Mouse (Mus musculus) stomach, embryonic 14.5 days (tissue): ENCODE data around the gene Prtg. TPM values are rescaled to one million over a fixed set of nuclear protein-coding genes. Genes with fewer than 3 reads are reported as not detected.
A peak's percentile ranks its signal among the peaks of the same experiment; 100 is the strongest.

ENCODE experiments used
- ATAC-seq: fragments of 200-750 bp; cut with Nextera tagmentation; 2 replicates; pipeline ENCODE4 v1.8.0; 2017; ENCODE audit warnings: low read depth, moderate TSS enrichment; ENCODE audit not compliant: insufficient number of reproducible peaks, insufficient read depth, low FRiP score
- H3K27ac ChIP-seq: fragments of 300-500 bp; sonication (generic); 2 replicates; pipeline ENCODE4 v1.5.1; 2014; ENCODE audit warnings: mild to moderate bottlenecking, low read length, moderate library complexity, mixed read lengths
- H3K27me3 ChIP-seq: fragments of 300-500 bp; sonication (generic); 2 replicates; pipeline ENCODE4 v1.6.1; 2014; ENCODE audit warnings: low read length, control low read depth, mixed read lengths; ENCODE audit not compliant: control insufficient read depth, insufficient read depth
- H3K36me3 ChIP-seq: fragments of 300-500 bp; sonication (generic); 2 replicates; pipeline ENCODE4 v1.6.1; 2014; ENCODE audit warnings: mild to moderate bottlenecking, control low read depth, low read length, moderate library complexity, mixed read lengths; ENCODE audit not compliant: control insufficient read depth, insufficient read depth
- H3K4me1 ChIP-seq: fragments of 300-500 bp; sonication (generic); 2 replicates; pipeline ENCODE4 v1.6.1; 2014; ENCODE audit warnings: low read length, control low read depth, mixed read lengths; ENCODE audit not compliant: control insufficient read depth, insufficient read depth
- H3K4me2 ChIP-seq: fragments of 300-500 bp; sonication (generic); replicated peaks from 2 replicates; pipeline ENCODE4 v1.6.1; 2014; ENCODE audit warnings: low read depth, low read length, control low read depth
- H3K4me3 ChIP-seq: fragments of 300-500 bp; sonication (generic); 2 replicates; pipeline ENCODE4 v1.5.1; 2014; ENCODE audit warnings: low read depth, low read length, control low read depth
- H3K9ac ChIP-seq: fragments of 300-500 bp; sonication (generic); replicated peaks from 2 replicates; pipeline ENCODE4 v1.6.1; 2014; ENCODE audit warnings: low read depth, mild to moderate bottlenecking, control low read depth, low read length, moderate library complexity, mixed read lengths
- H3K9me3 ChIP-seq: fragments of 300-500 bp; sonication (generic); 2 replicates; pipeline ENCODE4 v1.6.1; 2016; ENCODE audit warnings: low read depth, low read length, control low read depth; ENCODE audit not compliant: control insufficient read depth
- WGBS: fragments of 180-500 bp; shearing (Covaris S2); extraction: QIAGEN DNeasy Blood & Tissue Kit; methylation state at CpG from one replicate; pipeline ENCODE4 v1.1.7; 2014; 5-methylcytosine and 5-hydroxymethylcytosine counted together
- polyA plus RNA-seq: library from polyadenylated mRNA; unstranded; fragments of >200 nt; fragmentation: Nextera tagmentation; extraction: Ambion mirVana; gene quantifications from 2 replicates; pipeline ENCODE4 v1.2.1, GENCODE M21; 2014

The Prtg gene
- polyA plus RNA-seq, 1 experiment from 2014 or later = 0.68 TPM

DNA sequence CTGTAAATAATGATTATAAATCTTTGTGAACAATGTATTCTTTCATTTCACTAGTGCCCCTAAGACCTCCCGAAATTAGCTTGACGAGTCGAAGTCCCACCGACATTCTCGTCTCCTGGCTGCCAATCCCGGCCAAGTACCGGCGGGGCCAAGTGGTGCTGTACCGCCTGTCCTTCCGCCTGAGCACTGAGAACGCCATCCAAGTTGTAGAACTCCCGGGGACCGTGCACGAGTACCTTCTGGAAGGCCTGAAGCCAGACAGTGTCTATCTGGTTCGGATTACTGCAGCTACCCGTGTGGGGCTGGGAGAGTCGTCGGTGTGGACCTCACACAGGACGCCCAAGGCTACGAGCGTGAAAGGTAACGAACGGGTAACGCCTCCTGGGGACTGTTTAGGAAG lies 50.0 kb downstream of the Prtg start:
- Histone ChIP-seq H3K4me1 (no peaks in the 10 kb centered on the region), H3K4me3 (no peak overlapping the region), H3K27ac (no peak overlapping the region), H3K4me2 (no peak overlapping the region), H3K36me3 (no peaks in the 10 kb centered on the region), H3K27me3 (no peaks in the 10 kb centered on the region), H3K9me3 (no peaks in the 10 kb centered on the region), H3K9ac (no peak overlapping the region)
- ATAC-seq = no peak
- 94% methylated on average over 24 of the region's 24 CpGs for WGBS

GRCm38 (mm10) chr9:72860764-72861163 lies 54.1 kb downstream of the Prtg start:
- Histone ChIP-seq H3K27ac (no peak overlapping the region), H3K9me3 (no peaks in the 10 kb centered on the region), H3K27me3 (no peaks in the 10 kb centered on the region), H3K4me3 (no peak overlapping the region), H3K9ac (no peak overlapping the region), H3K4me1 (no peaks in the 10 kb centered on the region), H3K36me3 (no peaks in the 10 kb centered on the region), H3K4me2 (no peak overlapping the region)
- no peak for ATAC-seq
- 67% methylated on average over 5 of the region's 5 CpGs for WGBS

DNA sequence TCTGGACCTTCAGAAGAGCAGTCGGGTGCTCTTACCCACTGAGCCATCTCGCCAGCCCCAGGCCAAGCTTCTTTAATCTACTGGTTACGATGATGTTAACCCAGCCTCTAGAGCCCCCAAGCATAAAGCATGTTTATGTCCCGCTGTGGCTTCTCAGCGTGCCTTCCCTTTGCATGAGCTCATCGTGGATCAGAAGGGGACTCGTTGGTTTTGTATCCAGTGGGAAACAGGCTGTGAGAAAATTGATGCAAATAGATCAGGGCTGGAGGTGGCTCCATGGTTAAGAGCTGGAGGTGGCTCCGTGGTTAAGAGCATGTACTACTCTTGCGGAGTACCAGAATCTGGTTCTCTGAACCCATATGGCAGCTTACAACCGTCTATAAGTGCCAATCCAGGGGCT lies 54.6 kb downstream of the Prtg start:
- WGBS = 81% methylated on average over 10 of the region's 10 CpGs
- Histone ChIP-seq H3K4me2 (no peak overlapping the region), H3K4me1 (no peaks in the 10 kb centered on the region), H3K27ac (no peak overlapping the region), H3K9me3 (no peaks in the 10 kb centered on the region), H3K27me3 (no peaks in the 10 kb centered on the region), H3K9ac (no peak overlapping the region), H3K36me3 (no peaks in the 10 kb centered on the region), H3K4me3 (no peak overlapping the region)
- ATAC-seq = no peak

- Histone ChIP-seq H3K9ac (no peak overlapping the region), H3K27me3 (no peaks in the 10 kb centered on the region), H3K27ac (no peak overlapping the region), H3K4me2 (no peak overlapping the region), H3K4me1 (no peaks in the 10 kb centered on the region), H3K4me3 (no peak overlapping the region), H3K36me3 (no peaks in the 10 kb centered on the region), H3K9me3 (no peaks in the 10 kb centered on the region)
- ATAC-seq = no peak
- WGBS = 81% methylated on average over 11 of the region's 11 CpGs
Measured at GRCm38 (mm10) chr9:72862186-72862585, 55.5 kb downstream of the Prtg start.

DNA sequence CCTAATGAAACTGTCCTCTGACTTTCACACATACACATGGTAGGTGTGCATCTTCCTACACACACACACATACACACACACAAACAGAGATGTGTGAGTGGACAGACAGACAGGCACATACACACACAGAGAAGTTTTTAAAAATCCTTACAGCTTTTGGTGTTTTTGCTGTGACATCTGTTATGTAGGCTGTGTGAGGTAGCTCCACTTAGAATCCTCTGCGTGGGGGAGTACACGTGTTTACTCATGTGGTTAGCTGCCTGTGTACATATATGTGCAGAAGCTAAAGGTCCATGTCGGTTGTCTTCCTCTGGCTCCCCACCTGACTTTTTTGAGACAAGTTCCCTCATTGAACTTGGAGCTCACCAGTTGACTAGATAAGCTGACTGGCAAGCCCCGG lies 56.3 kb downstream of the Prtg start:
- H3K9me3 ChIP-seq = no peaks in the 10 kb centered on the region
- no peak for ATAC-seq
- 84% methylated on average over 4 of the region's 4 CpGs for WGBS
- no peak overlapping the region for H3K4me2 ChIP-seq
- no peak overlapping the region for H3K9ac ChIP-seq
- no peaks in the 10 kb centered on the region for H3K27me3 ChIP-seq
- no peaks in the 10 kb centered on the region for H3K36me3 ChIP-seq
- H3K4me1 ChIP-seq = no peaks in the 10 kb centered on the region
- no peak overlapping the region for H3K27ac ChIP-seq
- H3K4me3 ChIP-seq = no peak overlapping the region

DNA sequence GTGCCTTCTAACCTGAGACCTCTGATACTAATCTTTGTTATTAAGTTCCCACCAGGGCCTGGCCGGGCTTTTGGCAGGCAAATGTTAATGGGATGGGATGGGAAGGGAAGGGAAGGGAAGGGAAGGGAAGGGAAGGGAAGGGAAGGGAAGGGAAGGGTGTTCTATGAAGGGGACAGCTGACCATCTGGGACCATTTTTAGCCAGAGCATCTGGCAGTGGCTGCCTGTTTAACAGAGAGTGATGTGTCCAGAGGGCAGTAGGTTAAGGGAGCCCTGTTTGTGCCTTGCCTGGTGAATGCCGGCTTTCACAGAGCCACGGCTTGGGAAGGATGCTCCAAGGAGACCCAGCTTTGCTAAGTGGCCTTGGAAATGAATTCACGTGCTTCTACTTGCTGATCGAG lies 57.1 kb downstream of the Prtg start:
- ATAC-seq = no peak
- WGBS = 38% methylated on average over 5 of the region's 5 CpGs
- Histone ChIP-seq H3K9me3 (no peaks in the 10 kb centered on the region), H3K36me3 (no peaks in the 10 kb centered on the region), H3K27ac (no peak overlapping the region), H3K4me2 (no peak overlapping the region), H3K9ac (no peak overlapping the region), H3K27me3 (no peaks in the 10 kb centered on the region), H3K4me1 (no peaks in the 10 kb centered on the region), H3K4me3 (no peak overlapping the region)

DNA sequence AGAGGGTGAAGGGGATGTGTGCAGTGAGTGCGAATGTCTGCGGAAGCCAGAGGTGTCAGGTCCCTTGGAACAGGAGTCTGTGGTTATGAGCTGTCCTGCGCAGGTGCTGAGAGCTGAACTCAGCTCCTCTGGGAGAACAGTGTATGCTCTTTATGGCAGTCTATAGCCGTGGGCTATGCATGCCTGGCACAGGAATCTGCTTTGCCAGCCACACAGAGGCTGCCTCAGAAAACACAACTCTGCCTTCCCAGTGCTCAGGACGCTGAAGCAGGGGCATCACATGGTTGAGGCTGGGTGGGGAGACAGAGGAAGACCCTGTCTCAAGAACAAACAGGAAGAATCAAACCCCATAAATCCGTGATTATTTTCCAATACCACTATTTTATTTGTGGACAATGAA lies 60.8 kb downstream of the Prtg start:
- Histone ChIP-seq H3K9me3 (no peaks in the 10 kb centered on the region), H3K36me3 (no peaks in the 10 kb centered on the region), H3K9ac (no peak overlapping the region), H3K27ac (no peak overlapping the region), H3K27me3 (no peaks in the 10 kb centered on the region), H3K4me1 (peaks cover 11% of the 10 kb centered on the region), H3K4me2 (no peak overlapping the region), H3K4me3 (no peak overlapping the region)
- ATAC-seq = no peak
- WGBS = 85% methylated on average over 6 of the region's 6 CpGs

GRCm38 (mm10) chr9:72868774-72869173 lies 62.1 kb downstream of the Prtg start:
- WGBS = 81% methylated on average over 2 of the region's 2 CpGs
- H3K27ac ChIP-seq = no peak overlapping the region

GRCm38 (mm10) chr9:72871506-72872297 lies 65.0 kb downstream of the Prtg start:
- Histone ChIP-seq H3K4me3 (no peak overlapping the region), H3K4me2 (peak overlapping the region; percentile 35), H3K36me3 (no peaks in the 10 kb centered on the region), H3K27me3 (no peaks in the 10 kb centered on the region), H3K9ac (no peak overlapping the region), H3K9me3 (no peaks in the 10 kb centered on the region), H3K4me1 (peaks cover 14% of the 10 kb centered on the region), H3K27ac (peak overlapping the region; percentile 27; the same call in 1 of the 2 replicates)
- ATAC-seq = no peak
- WGBS = 11% methylated on average over 13 of the region's 13 CpGs

More at GRCm38 (mm10) chr9:72868774-72869173, 62.1 kb downstream of the Prtg start:
- H3K9me3 ChIP-seq = no peaks in the 10 kb centered on the region
- no peaks in the 10 kb centered on the region for H3K36me3 ChIP-seq
- H3K4me3 ChIP-seq = no peak overlapping the region
- peaks cover 14% of the 10 kb centered on the region for H3K4me1 ChIP-seq
- ATAC-seq = no peak
- no peak overlapping the region for H3K9ac ChIP-seq
- H3K27me3 ChIP-seq = no peaks in the 10 kb centered on the region
- H3K4me2 ChIP-seq = no peak overlapping the region
